Mouse (Mus musculus) brain, adult 2 months (tissue): ENCODE data around the gene Ncoa4.

Source experiments
- DNase-seq: peaks from one replicate; pipeline ENCODE4 v3.0.0; 2011; ENCODE audit warnings: low read depth, low spot score

Gene Ncoa4

GRCm38 (mm10) chr14:32193557-32193956, 33.9 kb downstream of the Ncoa4 start:
- peak; percentile 11 for DNase-seq

GRCm38 (mm10) chr14:32201354-32201753, 41.7 kb downstream of the Ncoa4 start:
- DNase-seq, result peak; percentile 18

GRCm38 (mm10) chr14:32201791-32202451, 42.3 kb downstream of the Ncoa4 start, which contains the start of the genes Timm23 and Parg:
Gene Timm23, minus strand, starts transcription at chr14:32201898.
Gene Parg, plus strand, starts transcription at chr14:32201949.
- peak; percentile 96 for DNase-seq

GRCm38 (mm10) chr14:32226601-32227000, 66.9 kb downstream of the Ncoa4 start:
- peak; percentile 12 for DNase-seq

GRCm38 (mm10) chr14:32228996-32229395, 69.3 kb downstream of the Ncoa4 start:
- DNase-seq, result peak; percentile 71
